Mouse (Mus musculus): ENCODE data around the gene Dock3.
A peak's percentile ranks its signal among the peaks of the same experiment; 100 is the strongest.

Dock3 gene

DNA sequence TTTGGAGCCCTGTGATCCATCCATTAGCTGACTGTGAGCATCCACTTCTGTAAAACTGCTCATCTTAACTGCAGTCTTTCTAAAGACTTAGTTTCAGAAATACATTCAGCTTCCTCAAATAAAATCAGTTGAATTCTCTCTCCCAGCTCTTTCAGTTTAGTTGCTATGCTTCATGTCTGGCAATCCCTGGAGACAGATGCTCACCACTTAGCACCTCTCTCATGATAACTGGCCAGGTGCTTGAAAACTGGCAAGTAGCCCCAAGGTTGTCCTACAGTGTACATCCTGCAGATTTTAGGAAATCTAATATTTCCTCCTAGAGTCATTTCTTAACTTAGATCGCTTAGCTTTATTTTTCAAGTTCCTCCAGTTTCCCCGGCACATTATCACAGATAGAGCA lies 193.8 kb downstream of the Dock3 start:
- no peak for DNase-seq (ENCODE audit: low read depth, low spot score)

GRCm38 (mm10) chr9:107027586-107027985 lies 204.1 kb downstream of the Dock3 start:
- DNase-seq (ENCODE audit: low read depth, low spot score): no peak

DNA sequence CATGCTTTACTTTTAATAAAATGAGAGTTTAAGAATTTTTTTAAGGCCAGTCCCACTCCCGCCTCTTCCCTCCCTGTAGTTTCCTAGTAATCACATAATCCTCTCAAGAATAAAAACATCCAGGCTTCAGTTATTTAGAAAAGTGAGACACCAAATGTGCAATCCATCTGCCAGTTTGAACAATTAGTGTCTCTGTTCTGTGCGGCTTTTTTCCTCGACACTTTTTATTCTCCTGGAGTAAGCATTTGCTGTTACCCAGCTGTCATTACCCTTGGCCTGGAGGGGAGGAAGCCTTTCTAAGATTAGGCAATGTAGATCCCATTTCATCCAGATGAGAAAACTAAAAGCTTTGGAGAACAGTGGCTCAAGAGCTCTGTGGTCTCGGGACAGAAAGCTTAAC lies 221.9 kb downstream of the Dock3 start:
- DNase-seq (ENCODE audit: low read depth, low spot score): no peak

GRCm38 (mm10) chr9:107003187-107003586 lies 228.5 kb downstream of the Dock3 start:
- DNase-seq (ENCODE audit: low read depth, low spot score): no peak

GRCm38 (mm10) chr9:106970742-106971141 lies 261.0 kb downstream of the Dock3 start:
- DNase-seq (ENCODE audit: low read depth, low spot score): peak; percentile 60

- DNase-seq (ENCODE audit: low read depth, low spot score): peak; percentile 16
Measured at GRCm38 (mm10) chr9:106958452-106958851, 273.3 kb downstream of the Dock3 start.

DNA sequence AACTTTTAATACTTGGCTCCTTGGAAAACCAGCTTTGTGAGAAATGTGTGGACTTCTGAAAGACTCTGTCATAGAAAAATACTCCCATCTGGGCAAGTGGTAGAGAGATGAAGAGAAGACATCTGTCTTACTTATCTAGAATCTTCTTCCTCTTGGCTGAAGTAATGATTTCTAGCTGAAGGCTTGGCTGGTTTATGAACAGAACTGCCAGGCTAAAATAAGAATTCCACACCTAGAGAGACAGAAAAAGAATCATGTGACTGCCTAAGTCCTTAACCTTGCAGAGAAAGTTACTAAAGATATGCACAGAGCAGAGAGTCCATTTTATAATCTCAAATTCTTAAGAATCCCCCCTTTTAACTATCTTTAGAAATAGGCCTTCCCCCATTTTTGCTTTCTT lies 276.2 kb downstream of the Dock3 start:
- DNase-seq (ENCODE audit: low read depth, low spot score): no peak

DNA sequence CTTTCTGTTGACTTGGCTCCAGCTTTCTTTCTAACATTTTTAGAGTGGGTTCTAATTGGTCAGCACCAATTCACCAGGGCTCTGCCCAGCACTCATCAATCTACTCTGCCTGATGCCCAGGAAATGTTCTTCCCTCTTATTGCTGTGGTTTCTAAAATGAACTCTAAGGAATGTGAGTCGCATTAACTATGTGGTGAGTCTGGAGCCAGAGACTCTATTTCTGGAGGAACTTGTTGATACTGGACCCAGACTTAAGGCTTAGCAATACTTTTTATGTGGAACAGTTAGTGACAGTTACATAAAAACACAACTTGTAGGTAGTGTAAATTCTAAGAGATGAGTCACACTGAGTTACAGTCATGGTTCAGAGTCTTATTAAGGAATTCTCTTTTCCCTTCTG lies 296.7 kb downstream of the Dock3 start:
- DNase-seq (ENCODE audit: low read depth, low spot score): peak; percentile 64

- no peak for DNase-seq (ENCODE audit: low read depth, low spot score)
Measured at GRCm38 (mm10) chr9:106914878-106915277, 316.8 kb downstream of the Dock3 start.

GRCm38 (mm10) chr9:106913759-106914158 lies 317.9 kb downstream of the Dock3 start:
- DNase-seq (ENCODE audit: low read depth, low spot score): peak; percentile 29

- no peak for DNase-seq (ENCODE audit: low read depth, low spot score)
Measured at GRCm38 (mm10) chr9:106911624-106912023, 320.1 kb downstream of the Dock3 start.

DNA sequence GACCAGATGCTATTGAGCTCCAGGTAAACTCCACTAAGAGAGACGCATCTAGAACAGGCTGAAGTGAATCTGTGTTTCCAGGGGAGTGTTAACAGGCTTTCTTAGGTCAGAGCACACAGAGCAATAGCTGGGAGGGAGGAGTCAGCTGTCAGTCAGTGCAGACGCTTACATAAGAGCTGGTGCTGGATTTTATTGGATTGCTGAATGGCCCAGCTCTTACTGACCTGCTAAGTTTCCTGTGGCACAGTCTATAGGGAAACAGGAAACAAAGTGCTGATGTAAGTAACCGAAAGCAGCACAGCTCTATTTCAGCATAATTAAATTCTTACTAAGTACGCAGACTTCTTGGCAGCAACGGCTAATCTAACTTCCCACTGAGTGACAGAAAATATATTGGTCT lies 323.0 kb downstream of the Dock3 start:
- DNase-seq (ENCODE audit: low read depth, low spot score): no peak

DNA sequence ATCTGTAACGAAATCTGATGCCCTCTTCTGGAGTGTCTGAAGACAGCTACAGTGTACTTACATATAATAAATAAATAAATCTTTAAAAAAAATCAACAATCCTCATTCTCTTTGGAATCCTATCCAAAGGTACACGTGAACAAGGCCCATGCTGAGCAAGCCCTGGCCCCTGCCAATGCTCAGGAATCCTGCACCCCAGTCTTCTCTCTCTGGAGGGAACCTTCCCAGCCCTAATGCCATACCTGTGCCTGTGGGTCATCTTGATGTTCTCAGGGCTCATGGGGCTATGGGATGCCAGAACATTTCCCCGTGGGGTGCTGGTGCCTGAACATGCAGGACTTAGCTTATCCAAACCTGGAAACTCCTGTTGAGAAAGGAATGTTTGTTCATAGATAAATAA lies 323.5 kb downstream of the Dock3 start:
- DNase-seq (ENCODE audit: low read depth, low spot score): no peak

DNA sequence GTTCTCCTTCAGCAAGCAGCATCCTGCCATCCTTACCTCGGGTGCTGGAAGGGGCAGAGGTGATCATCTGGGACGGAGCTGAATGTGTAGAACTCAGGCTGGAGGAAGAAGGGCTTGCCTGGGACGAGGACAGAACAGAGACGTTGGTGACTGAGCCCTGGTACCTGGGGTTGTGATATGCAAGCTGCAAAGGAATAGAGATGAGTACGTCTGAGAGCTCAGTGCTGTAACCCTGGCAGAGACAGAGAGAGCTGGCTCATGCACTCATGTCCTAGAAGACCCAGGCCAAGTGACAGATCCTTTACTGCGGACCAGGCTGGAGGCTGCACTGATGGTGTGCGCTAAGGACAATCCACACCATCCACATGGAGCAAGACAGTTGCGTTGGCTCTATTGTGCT lies 325.1 kb downstream of the Dock3 start:
- no peak for DNase-seq (ENCODE audit: low read depth, low spot score)

- DNase-seq (ENCODE audit: low read depth, low spot score): peak; percentile 80
Measured at GRCm38 (mm10) chr9:106903791-106904134, 327.9 kb downstream of the Dock3 start.

GRCm38 (mm10) chr9:106903099-106903790 lies 328.5 kb downstream of the Dock3 start:
- DNase-seq (ENCODE audit: low read depth, low spot score): no peak

- DNase-seq (ENCODE audit: low read depth, low spot score): no peak
Measured at GRCm38 (mm10) chr9:106901596-106901995, 330.1 kb downstream of the Dock3 start.

DNA sequence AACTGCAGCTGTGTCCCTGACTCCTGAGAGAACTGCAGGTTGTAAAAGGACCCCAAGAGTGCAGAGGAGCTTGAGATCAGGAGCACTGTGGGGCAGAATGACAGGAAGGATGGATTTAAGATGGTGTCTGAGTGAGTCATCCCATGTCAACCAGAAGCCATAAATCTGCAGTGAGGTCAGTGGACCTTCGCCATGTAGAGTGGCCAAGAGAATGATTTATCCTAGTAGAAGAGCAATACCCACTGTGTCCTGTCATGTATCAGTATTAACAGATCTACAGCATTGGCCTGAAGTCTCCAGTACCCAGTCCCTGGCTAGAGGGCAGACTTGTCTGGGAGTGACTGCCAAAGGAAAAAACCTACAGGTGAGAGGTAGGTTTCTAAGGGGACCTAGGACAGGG lies 332.8 kb downstream of the Dock3 start:
- peak; percentile 51 for DNase-seq (ENCODE audit: low read depth, low spot score)

GRCm38 (mm10) chr9:106893327-106893726 lies 338.4 kb downstream of the Dock3 start:
- no peak for DNase-seq (ENCODE audit: low read depth, low spot score)

DNA sequence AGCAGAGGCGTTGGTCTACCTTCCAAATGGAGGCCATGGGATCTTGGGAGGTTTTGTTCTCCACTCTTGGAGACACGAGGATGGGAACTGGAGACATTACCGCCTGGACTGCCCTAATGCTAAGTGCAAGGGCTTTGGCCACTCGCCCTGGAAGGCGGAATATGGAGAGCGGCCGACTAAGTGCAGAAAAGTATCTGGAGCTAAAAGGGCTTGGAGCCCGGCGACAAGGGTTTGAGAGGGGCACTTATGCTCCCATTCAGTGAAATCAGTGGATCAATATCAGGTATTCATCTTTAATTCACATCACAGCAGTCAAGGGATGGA lies 339.2 kb downstream of the Dock3 start:
- no peak for DNase-seq (ENCODE audit: low read depth, low spot score)

GRCm38 (mm10) chr9:106891829-106892551 lies 339.7 kb downstream of the Dock3 start, which contains the start of gene Manf:
Gene Manf, minus strand, starts transcription at chr9:106891979.
- DNase-seq (ENCODE audit: low read depth, low spot score): peak; percentile 99

- DNase-seq (ENCODE audit: low read depth, low spot score): peak; percentile 46
Measured at GRCm38 (mm10) chr9:106891341-106891741, 340.4 kb downstream of the Dock3 start.

- peak; percentile 12 for DNase-seq (ENCODE audit: low read depth, low spot score)
Measured at GRCm38 (mm10) chr9:106890496-106891240, 341.0 kb downstream of the Dock3 start.
